Mouse (Mus musculus) liver, embryonic 18 days (tissue): ENCODE data around the gene Smco2. TPM values are rescaled to one million over a fixed set of nuclear protein-coding genes. Genes with fewer than 3 reads are reported as not detected.

Experiments used
- polyA plus RNA-seq: library from polyadenylated mRNA; depleted of rRNA; stranded (reverse); fragments of >200 nt; gene quantifications from 2 replicates; pipeline ENCODE4 v1.2.3, GENCODE M21; 2012; rRNA removed

Gene Smco2
- polyA plus RNA-seq: not detected in 2 replicates

GRCm38 (mm10) chr6:146850050-146850449 lies at the start of gene Smco2:
Gene Smco2, plus strand, starts transcription at chr6:146850104.

GRCm38 (mm10) chr6:146887958-146888659 lies 38.2 kb downstream of the Smco2 start, which contains the start of gene Ppfibp1:
Gene Ppfibp1, plus strand, starts transcription at chr6:146888487.

Other genes with a start within 250 kb of the Smco2 start
- gene Med21, start 207.6 kb upstream of the Smco2 start, polyA plus RNA-seq: 45.5 and 47.6 TPM in 2 replicates
- gene Tm7sf3, start 207.3 kb upstream of the Smco2 start, polyA plus RNA-seq: 7.7 and 8.0 TPM in 2 replicates
- gene Stk38l, start 125.1 kb upstream of the Smco2 start, polyA plus RNA-seq: 3.3 and 3.9 TPM in 2 replicates
- 1.7 and 2.2 TPM in 2 replicates for gene Arntl2, start 54.0 kb upstream of the Smco2 start, polyA plus RNA-seq
- 8.6 and 11.0 TPM in 2 replicates for gene Ppfibp1, start 38.4 kb downstream of the Smco2 start, polyA plus RNA-seq
- gene 1700034J05Rik, start 104.3 kb downstream of the Smco2 start, polyA plus RNA-seq: not detected in 2 replicates
- 0.10 and 0.11 TPM in 2 replicates for gene Rep15, start 182.5 kb downstream of the Smco2 start, polyA plus RNA-seq
- gene Mrps35, start 192.7 kb downstream of the Smco2 start, polyA plus RNA-seq: 17.9 and 18.0 TPM in 2 replicates
- gene Mansc4, start 236.9 kb downstream of the Smco2 start, polyA plus RNA-seq: not detected in 2 replicates
- gene Klhl42, start 241.3 kb downstream of the Smco2 start, polyA plus RNA-seq: 2.3 and 2.5 TPM in 2 replicates